Mouse (Mus musculus): ENCODE measurements around the gene Gas2l3. TPM values are rescaled to one million over a fixed set of nuclear protein-coding genes. Genes with fewer than 3 reads are reported as not detected.

The Gas2l3 gene
- total and polyA plus RNA-seq, 3 experiments = 0.59 to 2.8 (median 1.0) TPM

GRCm38 (mm10) chr10:89435413-89435812 lies 8.4 kb downstream of the Gas2l3 start:
- Histone ChIP-seq H3K4me3 (no peak overlapping the region), H3K27ac (no peak overlapping the region), H3K79me2 (replicated peaks; ENCODE audit: control insufficient read depth, insufficient read depth, low read length) (no peaks in the 10 kb centered on the region), H3K4me1 (ENCODE audit: control insufficient read depth, insufficient read depth, low read length) (no peaks in the 10 kb centered on the region; the same call in 1 of the 2 replicates), H3K27me3 (ENCODE audit: control insufficient read depth, insufficient read depth, low read length) (no peaks in the 10 kb centered on the region), H3K9ac (ENCODE audit: low read depth, low read length) (no peak overlapping the region), H3K36me3 (ENCODE audit: control insufficient read depth, insufficient read depth, low read length) (no peaks in the 10 kb centered on the region)
- TF ChIP-seq POLR2A (IDR thresholded peaks at IDR 0.05; ENCODE audit: insufficient read depth, low read depth, low read length) (no peak), CTCF (IDR thresholded peaks at IDR 0.05) (no peak), EP300 (IDR thresholded peaks at IDR 0.05; ENCODE audit: insufficient read depth, low read depth, low read length) (no peak)
- intact Hi-C loops (cut with DNase I) = no loop called here
- no peak for DNase-seq
- 93% methylated on average over 12 of the region's 12 CpGs for WGBS

GRCm38 (mm10) chr10:89434509-89435210 lies 9.1 kb downstream of the Gas2l3 start:
- Histone ChIP-seq H3K27ac (no peak overlapping the region), H3K4me3 (no peak overlapping the region), H3K79me2 (replicated peaks; ENCODE audit: control insufficient read depth, insufficient read depth, low read length) (no peaks in the 10 kb centered on the region), H3K9ac (ENCODE audit: low read depth, low read length) (no peak overlapping the region), H3K36me3 (ENCODE audit: control insufficient read depth, insufficient read depth, low read length) (no peaks in the 10 kb centered on the region), H3K4me1 (ENCODE audit: control insufficient read depth, insufficient read depth, low read length) (no peaks in the 10 kb centered on the region; the same call in 1 of the 2 replicates), H3K27me3 (ENCODE audit: control insufficient read depth, insufficient read depth, low read length) (no peaks in the 10 kb centered on the region)
- TF ChIP-seq EP300 (IDR thresholded peaks at IDR 0.05; ENCODE audit: insufficient read depth, low read depth, low read length) = no peak
- TF ChIP-seq CTCF (IDR thresholded peaks at IDR 0.05) = no peak
- no peak for TF ChIP-seq POLR2A (IDR thresholded peaks at IDR 0.05; ENCODE audit: insufficient read depth, low read depth, low read length)
- intact Hi-C loops (cut with DNase I) = no loop called here
- WGBS = 89% methylated on average over 17 of the region's 17 CpGs
- no peak for DNase-seq

GRCm38 (mm10) chr10:89432743-89433142 lies 11.0 kb downstream of the Gas2l3 start:
- Histone ChIP-seq H3K27ac (no peak overlapping the region), H3K36me3 (ENCODE audit: control insufficient read depth, insufficient read depth, low read length) (no peaks in the 10 kb centered on the region), H3K4me3 (no peak overlapping the region), H3K9ac (ENCODE audit: low read depth, low read length) (no peak overlapping the region), H3K4me1 (ENCODE audit: control insufficient read depth, insufficient read depth, low read length) (peaks cover 1% of the 10 kb centered on the region; the same call in 1 of the 2 replicates), H3K79me2 (replicated peaks; ENCODE audit: control insufficient read depth, insufficient read depth, low read length) (no peaks in the 10 kb centered on the region), H3K27me3 (ENCODE audit: control insufficient read depth, insufficient read depth, low read length) (no peaks in the 10 kb centered on the region)
- DNase-seq = no peak
- intact Hi-C loops (cut with DNase I) = no loop called here
- TF ChIP-seq POLR2A (IDR thresholded peaks at IDR 0.05; ENCODE audit: insufficient read depth, low read depth, low read length) = no peak
- WGBS = 89% methylated on average over 13 of the region's 13 CpGs

- no peak for DNase-seq
- no peaks in the 10 kb centered on the region for H3K36me3 ChIP-seq (ENCODE audit: control insufficient read depth, insufficient read depth, low read length)
Observed at GRCm38 (mm10) chr10:89430751-89431150, 13.0 kb downstream of the Gas2l3 start.

GRCm38 (mm10) chr10:89424800-89425393 lies 18.9 kb downstream of the Gas2l3 start:
- Histone ChIP-seq H3K27ac (no peak overlapping the region), H3K36me3 (ENCODE audit: control insufficient read depth, insufficient read depth, low read length) (no peaks in the 10 kb centered on the region), H3K79me2 (replicated peaks; ENCODE audit: control insufficient read depth, insufficient read depth, low read length) (no peaks in the 10 kb centered on the region), H3K27me3 (ENCODE audit: control insufficient read depth, insufficient read depth, low read length) (no peaks in the 10 kb centered on the region), H3K4me3 (no peak overlapping the region), H3K4me1 (ENCODE audit: control insufficient read depth, insufficient read depth, low read length) (peaks cover 1% of the 10 kb centered on the region; the same call in 1 of the 2 replicates), H3K9ac (ENCODE audit: low read depth, low read length) (no peak overlapping the region)
- DNase-seq = no peak
- 90% methylated on average over 11 of the region's 11 CpGs for WGBS
- intact Hi-C loops (cut with DNase I) = no loop called here
- TF ChIP-seq EP300 (IDR thresholded peaks at IDR 0.05; ENCODE audit: insufficient read depth, low read depth, low read length) (no peak), POLR2A (IDR thresholded peaks at IDR 0.05; ENCODE audit: insufficient read depth, low read depth, low read length) (no peak), CTCF (IDR thresholded peaks at IDR 0.05) (no peak)

More at GRCm38 (mm10) chr10:89430751-89431150, 13.0 kb downstream of the Gas2l3 start:
- Histone ChIP-seq H3K27ac (no peak overlapping the region), H3K4me3 (no peak overlapping the region), H3K79me2 (replicated peaks; ENCODE audit: control insufficient read depth, insufficient read depth, low read length) (no peaks in the 10 kb centered on the region), H3K9ac (ENCODE audit: low read depth, low read length) (no peak overlapping the region), H3K4me1 (ENCODE audit: control insufficient read depth, insufficient read depth, low read length) (peaks cover 1% of the 10 kb centered on the region; the same call in 1 of the 2 replicates), H3K27me3 (ENCODE audit: control insufficient read depth, insufficient read depth, low read length) (no peaks in the 10 kb centered on the region)
- intact Hi-C loops (cut with DNase I) = no loop called here
- WGBS = 93% methylated on average over 7 of the region's 7 CpGs
- TF ChIP-seq POLR2A (IDR thresholded peaks at IDR 0.05; ENCODE audit: insufficient read depth, low read depth, low read length) (no peak), EP300 (IDR thresholded peaks at IDR 0.05; ENCODE audit: insufficient read depth, low read depth, low read length) (no peak), CTCF (IDR thresholded peaks at IDR 0.05) (no peak)

GRCm38 (mm10) chr10:89424217-89424616 lies 19.6 kb downstream of the Gas2l3 start:
- Histone ChIP-seq H3K4me1 (ENCODE audit: control insufficient read depth, insufficient read depth, low read length) (peaks cover 1% of the 10 kb centered on the region; the same call in 1 of the 2 replicates), H3K27ac (no peak overlapping the region), H3K36me3 (ENCODE audit: control insufficient read depth, insufficient read depth, low read length) (no peaks in the 10 kb centered on the region), H3K9ac (ENCODE audit: low read depth, low read length) (no peak overlapping the region), H3K27me3 (ENCODE audit: control insufficient read depth, insufficient read depth, low read length) (no peaks in the 10 kb centered on the region), H3K4me3 (no peak overlapping the region), H3K79me2 (replicated peaks; ENCODE audit: control insufficient read depth, insufficient read depth, low read length) (no peaks in the 10 kb centered on the region)
- intact Hi-C loops (cut with DNase I) = no loop called here
- no peak for DNase-seq
- TF ChIP-seq POLR2A (IDR thresholded peaks at IDR 0.05; ENCODE audit: insufficient read depth, low read depth, low read length) = no peak
- TF ChIP-seq CTCF (IDR thresholded peaks at IDR 0.05) = no peak
- no peak for TF ChIP-seq EP300 (IDR thresholded peaks at IDR 0.05; ENCODE audit: insufficient read depth, low read depth, low read length)
- WGBS = 92% methylated on average over 9 of the region's 9 CpGs

Data from heart, adult 2 months (tissue).